Mouse (Mus musculus): Measurements from ENCODE around the gene Fat4. TPM values are rescaled to one million over a fixed set of nuclear protein-coding genes. Genes with fewer than 3 reads are reported as not detected.

Fat4 gene
- 12.1 and 13.0 TPM in 2 replicates for polyA plus RNA-seq (2016; fragmentation: Nextera tagmentation; extraction: Ambion mirVana)

GRCm38 (mm10) chr3:38886890-38887355, at the start of gene Fat4:
TSS of gene Fat4 (plus strand) at chr3:38886940.
- ATAC-seq (ENCODE audit: low FRiP score, low read depth), result no peak
- Histone ChIP-seq H3K4me2 (replicated peaks) (peak within 1 kb of the TSS; percentile 94), H3K4me1 (peaks cover 35% of the 10 kb centered on the region), H3K9me3 (no peaks in the 10 kb centered on the region), H3K27me3 (replicated peaks) (no peaks in the 10 kb centered on the region), H3K36me3 (peaks cover 37% of the 10 kb centered on the region), H3K4me3 (peak within 1 kb of the TSS; percentile 79), H3K27ac (peak within 1 kb of the TSS; percentile 90), H3K9ac (peak within 1 kb of the TSS; percentile 84)
- WGBS, result under 1% methylated on average over 29 of the region's 29 CpGs

DNA sequence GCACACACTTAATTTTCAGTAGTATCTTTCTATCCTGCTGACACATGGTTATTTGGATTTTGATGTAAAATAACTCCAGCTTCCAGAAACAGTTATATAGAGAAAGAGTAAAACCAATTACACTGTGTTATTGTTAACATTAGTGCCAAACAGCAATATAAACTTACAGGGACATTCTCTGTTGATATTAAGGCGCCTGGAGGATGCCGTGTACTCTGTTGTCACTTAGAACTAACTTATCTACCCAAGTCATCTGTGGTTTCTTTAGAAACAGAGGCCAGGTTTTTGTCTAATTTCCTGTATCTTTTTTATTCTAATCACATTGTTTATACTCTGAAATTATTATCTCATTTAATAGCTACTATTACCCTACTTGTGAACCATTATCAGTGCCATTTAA, 47.3 kb upstream of the Fat4 start:
- WGBS, result 93% methylated on average over 2 of the region's 2 CpGs
- H3K9me3 ChIP-seq, result 0 out of 2 replicates have a peak, but pooled peaks cover 9% of the 10 kb centered on the region
- no peaks in the 10 kb centered on the region for H3K4me1 ChIP-seq
- no peak for ATAC-seq (ENCODE audit: low FRiP score, low read depth)
- H3K27me3 ChIP-seq (replicated peaks), result no peaks in the 10 kb centered on the region
- no peaks in the 10 kb centered on the region for H3K36me3 ChIP-seq
- no peak overlapping the region for H3K4me3 ChIP-seq
- H3K9ac ChIP-seq, result no peak overlapping the region
- no peak overlapping the region for H3K27ac ChIP-seq
- no peak overlapping the region for H3K4me2 ChIP-seq (replicated peaks)

- peak; percentile 56 for ATAC-seq (ENCODE audit: low FRiP score, low read depth)
- H3K27ac ChIP-seq, result no peak overlapping the region
- H3K9ac ChIP-seq, result no peak overlapping the region
- no peaks in the 10 kb centered on the region for H3K27me3 ChIP-seq (replicated peaks)
- H3K4me2 ChIP-seq (replicated peaks), result no peak overlapping the region
- 0 out of 2 replicates have a peak, but pooled peaks cover 9% of the 10 kb centered on the region for H3K9me3 ChIP-seq
- WGBS, result 43% methylated on average over 7 of the region's 7 CpGs
- no peak overlapping the region for H3K4me3 ChIP-seq
- H3K4me1 ChIP-seq, result peaks cover 8% of the 10 kb centered on the region; the same call in 1 of the 2 replicates
- no peaks in the 10 kb centered on the region for H3K36me3 ChIP-seq
These were observed 43.7 kb upstream of the Fat4 start for GRCm38 (mm10) chr3:38843000-38843538.

- Histone ChIP-seq H3K4me2 (replicated peaks) (no peak overlapping the region), H3K36me3 (no peaks in the 10 kb centered on the region), H3K9me3 (0 out of 2 replicates have a peak, but pooled peaks cover 8% of the 10 kb centered on the region), H3K9ac (no peak overlapping the region), H3K27me3 (replicated peaks) (no peaks in the 10 kb centered on the region), H3K27ac (no peak overlapping the region), H3K4me1 (peaks cover 11% of the 10 kb centered on the region; the same call in 1 of the 2 replicates), H3K4me3 (no peak overlapping the region)
- ATAC-seq (ENCODE audit: low FRiP score, low read depth), result no peak
- 51% methylated on average over 11 of the region's 11 CpGs for WGBS
These were observed 39.9 kb upstream of the Fat4 start for GRCm38 (mm10) chr3:38846602-38847382.

- no peak overlapping the region for H3K4me3 ChIP-seq
- H3K4me2 ChIP-seq (replicated peaks), result no peak overlapping the region
- H3K27ac ChIP-seq, result no peak overlapping the region
- ATAC-seq (ENCODE audit: low FRiP score, low read depth), result no peak
- no peak overlapping the region for H3K9ac ChIP-seq
- no peaks in the 10 kb centered on the region for H3K9me3 ChIP-seq
- WGBS, result 81% methylated on average over 3 of the region's 3 CpGs
- no peaks in the 10 kb centered on the region for H3K27me3 ChIP-seq (replicated peaks)
- peaks cover 11% of the 10 kb centered on the region; the same call in 1 of the 2 replicates for H3K4me1 ChIP-seq
- no peaks in the 10 kb centered on the region for H3K36me3 ChIP-seq
These were observed 37.7 kb upstream of the Fat4 start for GRCm38 (mm10) chr3:38849077-38849476.

DNA sequence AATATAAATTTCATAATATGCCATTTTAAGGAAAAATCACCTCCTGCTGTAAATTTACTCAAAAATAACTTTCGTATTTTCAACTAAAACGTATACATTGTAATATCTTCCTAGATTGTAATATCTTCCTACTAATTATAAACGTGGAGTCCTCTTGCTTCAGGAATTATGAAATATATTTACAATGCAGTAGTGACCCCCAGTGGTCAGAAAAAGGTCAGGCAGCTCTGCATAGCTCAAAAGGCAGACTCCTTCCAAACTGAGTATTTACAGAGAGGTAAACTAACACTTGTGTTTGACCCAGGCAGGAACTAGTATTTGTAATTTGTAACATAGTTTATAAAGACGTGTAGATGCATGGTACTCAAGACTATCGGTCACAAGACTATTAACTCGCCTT, 37.2 kb upstream of the Fat4 start:
- Histone ChIP-seq H3K4me3 (no peak overlapping the region), H3K9ac (no peak overlapping the region), H3K36me3 (no peaks in the 10 kb centered on the region), H3K4me2 (replicated peaks) (no peak overlapping the region), H3K27me3 (replicated peaks) (no peaks in the 10 kb centered on the region), H3K4me1 (peaks cover 11% of the 10 kb centered on the region; the same call in 1 of the 2 replicates), H3K27ac (no peak overlapping the region), H3K9me3 (no peaks in the 10 kb centered on the region)
- ATAC-seq (ENCODE audit: low FRiP score, low read depth), result no peak
- WGBS, result 43% methylated on average over 6 of the region's 6 CpGs

GRCm38 (mm10) chr3:38853650-38854049, 33.1 kb upstream of the Fat4 start:
- no peak for ATAC-seq (ENCODE audit: low FRiP score, low read depth)
- Histone ChIP-seq H3K36me3 (no peaks in the 10 kb centered on the region), H3K27me3 (replicated peaks) (no peaks in the 10 kb centered on the region), H3K4me1 (0 out of 2 replicates have a peak, but pooled peaks cover 2% of the 10 kb centered on the region), H3K9me3 (no peaks in the 10 kb centered on the region), H3K4me2 (replicated peaks) (no peak overlapping the region), H3K4me3 (no peak overlapping the region), H3K27ac (no peak overlapping the region), H3K9ac (no peak overlapping the region)
- 24% methylated on average over 3 of the region's 3 CpGs for WGBS

GRCm38 (mm10) chr3:38860683-38861082, 26.1 kb upstream of the Fat4 start:
- H3K27ac ChIP-seq, result no peak overlapping the region
- no peak overlapping the region for H3K9ac ChIP-seq
- H3K27me3 ChIP-seq (replicated peaks), result no peaks in the 10 kb centered on the region
- WGBS, result 36% methylated on average over 5 of the region's 5 CpGs
- no peaks in the 10 kb centered on the region for H3K4me1 ChIP-seq
- no peaks in the 10 kb centered on the region for H3K36me3 ChIP-seq
- no peak overlapping the region for H3K4me3 ChIP-seq
- no peaks in the 10 kb centered on the region for H3K9me3 ChIP-seq
- no peak overlapping the region for H3K4me2 ChIP-seq (replicated peaks)
- no peak for ATAC-seq (ENCODE audit: low FRiP score, low read depth)

GRCm38 (mm10) chr3:38871291-38871690, 15.4 kb upstream of the Fat4 start:
- Histone ChIP-seq H3K4me1 (no peaks in the 10 kb centered on the region), H3K4me3 (no peak overlapping the region), H3K36me3 (no peaks in the 10 kb centered on the region), H3K4me2 (replicated peaks) (no peak overlapping the region), H3K27me3 (replicated peaks) (no peaks in the 10 kb centered on the region), H3K27ac (no peak overlapping the region), H3K9ac (no peak overlapping the region), H3K9me3 (0 out of 2 replicates have a peak, but pooled peaks cover 3% of the 10 kb centered on the region)
- WGBS, result 98% methylated on average over 2 of the region's 2 CpGs
- no peak for ATAC-seq (ENCODE audit: low FRiP score, low read depth)

DNA sequence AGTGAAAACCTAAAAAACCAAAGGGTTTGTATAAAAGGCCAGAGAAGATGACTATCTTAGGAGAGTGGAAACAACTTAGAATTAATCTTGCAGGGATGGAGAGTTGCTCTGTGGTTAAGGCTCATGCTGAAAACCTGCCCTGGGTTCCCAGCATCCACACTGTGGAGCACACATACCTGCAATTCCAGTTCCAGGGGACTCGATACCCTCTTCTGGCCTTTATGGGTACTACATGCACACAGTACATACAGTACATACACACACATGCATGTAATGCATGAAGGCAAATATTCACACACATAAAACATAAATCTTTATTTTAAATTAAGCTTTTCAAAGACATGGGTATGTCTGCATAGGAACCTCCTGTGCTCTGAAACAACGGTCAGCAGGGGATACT, 10.9 kb upstream of the Fat4 start:
- H3K4me1 ChIP-seq, result no peaks in the 10 kb centered on the region
- no peak overlapping the region for H3K4me2 ChIP-seq (replicated peaks)
- H3K9ac ChIP-seq, result no peak overlapping the region
- 90% methylated on average over 2 of the region's 2 CpGs for WGBS
- no peaks in the 10 kb centered on the region for H3K27me3 ChIP-seq (replicated peaks)
- H3K36me3 ChIP-seq, result no peaks in the 10 kb centered on the region
- H3K9me3 ChIP-seq, result 0 out of 2 replicates have a peak, but pooled peaks cover 3% of the 10 kb centered on the region
- H3K27ac ChIP-seq, result no peak overlapping the region
- no peak overlapping the region for H3K4me3 ChIP-seq
- ATAC-seq (ENCODE audit: low FRiP score, low read depth), result no peak

GRCm38 (mm10) chr3:38876706-38877105, 10.0 kb upstream of the Fat4 start:
- H3K4me3 ChIP-seq, result no peak overlapping the region
- ATAC-seq (ENCODE audit: low FRiP score, low read depth), result no peak
- no peaks in the 10 kb centered on the region for H3K4me1 ChIP-seq
- H3K27ac ChIP-seq, result no peak overlapping the region
- H3K4me2 ChIP-seq (replicated peaks), result no peak overlapping the region
- WGBS, result 97% methylated on average over 4 of the region's 4 CpGs
- 0 out of 2 replicates have a peak, but pooled peaks cover 3% of the 10 kb centered on the region for H3K9me3 ChIP-seq
- H3K9ac ChIP-seq, result no peak overlapping the region
- no peaks in the 10 kb centered on the region for H3K27me3 ChIP-seq (replicated peaks)
- H3K36me3 ChIP-seq, result no peaks in the 10 kb centered on the region

GRCm38 (mm10) chr3:38882778-38883177, 4.0 kb upstream of the Fat4 start:
- no peak overlapping the region for H3K27ac ChIP-seq
- no peak overlapping the region for H3K4me2 ChIP-seq (replicated peaks)
- no peaks in the 10 kb centered on the region for H3K27me3 ChIP-seq (replicated peaks)
- WGBS, result 61% methylated on average over 6 of the region's 6 CpGs
- no peaks in the 10 kb centered on the region for H3K9me3 ChIP-seq
- H3K9ac ChIP-seq, result no peak overlapping the region
- H3K4me3 ChIP-seq, result no peak overlapping the region
- 0 out of 2 replicates have a peak, but pooled peaks cover under 1% of the 10 kb centered on the region for H3K4me1 ChIP-seq
- ATAC-seq (ENCODE audit: low FRiP score, low read depth), result no peak
- no peaks in the 10 kb centered on the region for H3K36me3 ChIP-seq
